Mouse (Mus musculus) spleen, adult 12 weeks (tissue): ENCODE data around the gene Ppargc1a.

Source experiments
- DNase-seq: peaks from one replicate; pipeline ENCODE4 v3.0.0; 2022; ENCODE audit warnings: low spot score

The Ppargc1a gene

GRCm38 (mm10) chr5:51567659-51568058 lies at the start of gene Ppargc1a:
TSS of gene Ppargc1a (minus strand) at chr5:51567726.
- no peak for DNase-seq

DNA sequence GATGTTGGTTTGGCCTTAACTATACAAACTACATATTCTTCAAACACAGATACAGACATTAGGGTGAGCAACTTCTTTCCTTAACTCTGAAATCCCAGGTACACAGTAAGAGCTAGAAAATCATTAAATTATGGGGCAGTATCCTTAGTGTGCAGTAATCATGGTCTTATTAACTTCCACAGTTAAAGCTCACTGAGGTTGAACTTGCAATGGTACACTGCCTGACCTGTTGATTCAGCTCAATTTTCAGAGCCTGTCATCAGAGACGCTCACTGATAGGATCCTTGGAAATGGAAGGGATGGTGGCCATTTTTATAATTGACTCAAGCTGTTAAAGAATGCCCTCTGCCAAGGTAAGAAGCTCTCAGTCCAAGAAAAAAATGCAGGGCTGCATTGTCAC lies 49.4 kb upstream of the Ppargc1a start:
- DNase-seq, result no peak

- no peak for DNase-seq
These were observed 44.5 kb upstream of the Ppargc1a start for GRCm38 (mm10) chr5:51612049-51612448.

- no peak for DNase-seq
These were observed 40.4 kb upstream of the Ppargc1a start for GRCm38 (mm10) chr5:51607686-51608480.

- DNase-seq, result no peak
These were observed 32.0 kb upstream of the Ppargc1a start for GRCm38 (mm10) chr5:51599549-51599948.

GRCm38 (mm10) chr5:51595644-51596043 lies 28.1 kb upstream of the Ppargc1a start:
- DNase-seq, result no peak

- no peak for DNase-seq
These were observed 24.7 kb upstream of the Ppargc1a start for GRCm38 (mm10) chr5:51592206-51592605.

GRCm38 (mm10) chr5:51591537-51592154 lies 24.1 kb upstream of the Ppargc1a start:
- no peak for DNase-seq

- DNase-seq, result no peak
These were observed 18.7 kb upstream of the Ppargc1a start for GRCm38 (mm10) chr5:51586187-51586586.

GRCm38 (mm10) chr5:51584987-51585386 lies 17.5 kb upstream of the Ppargc1a start:
- no peak for DNase-seq

- no peak for DNase-seq
These were observed 16.7 kb upstream of the Ppargc1a start for GRCm38 (mm10) chr5:51584186-51584585.

DNA sequence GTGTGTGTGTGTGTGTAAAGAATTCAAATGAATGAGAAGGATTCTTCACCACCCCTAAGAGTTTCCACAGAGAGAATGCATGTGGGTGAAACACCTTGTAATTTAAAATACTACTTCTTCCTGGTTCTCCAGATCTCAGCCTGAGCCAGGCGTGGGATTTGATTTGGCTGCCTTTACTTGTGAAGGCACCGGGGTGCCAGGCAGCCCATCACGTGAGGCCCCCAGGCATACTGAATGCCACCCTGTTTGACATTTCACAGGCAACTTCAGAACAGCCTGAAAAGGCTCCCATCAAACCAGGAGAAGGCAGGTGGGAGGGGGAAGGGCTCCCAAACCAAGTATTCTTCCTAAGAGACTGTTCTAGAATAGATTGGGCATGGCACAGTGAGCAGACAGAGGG lies 16.1 kb upstream of the Ppargc1a start:
- no peak for DNase-seq

GRCm38 (mm10) chr5:51583030-51583429 lies 15.5 kb upstream of the Ppargc1a start:
- DNase-seq, result no peak

DNA sequence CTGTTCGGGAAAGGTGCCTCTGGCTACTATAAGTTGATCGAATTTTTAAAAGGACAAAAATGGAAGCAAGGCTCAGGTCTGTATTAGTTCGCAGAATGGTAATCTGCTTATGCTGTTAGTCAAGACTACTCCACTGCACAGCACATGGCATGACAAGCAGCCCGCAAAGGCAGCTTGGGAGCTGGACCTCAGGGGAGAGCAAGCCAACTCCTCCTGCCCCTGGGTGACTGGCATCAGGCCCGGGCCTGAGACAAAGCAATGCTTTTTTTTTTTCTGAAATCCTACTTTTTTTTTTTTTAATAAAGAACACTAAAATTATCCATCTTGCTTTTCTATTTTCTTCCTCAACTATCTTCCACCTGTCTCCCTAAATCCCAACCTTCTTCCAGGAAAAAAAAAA lies 15.1 kb upstream of the Ppargc1a start:
- DNase-seq, result no peak

- DNase-seq, result no peak
These were observed 10.1 kb upstream of the Ppargc1a start for GRCm38 (mm10) chr5:51577594-51577993.

GRCm38 (mm10) chr5:51573770-51574169 lies 6.2 kb upstream of the Ppargc1a start:
- DNase-seq, result no peak

DNA sequence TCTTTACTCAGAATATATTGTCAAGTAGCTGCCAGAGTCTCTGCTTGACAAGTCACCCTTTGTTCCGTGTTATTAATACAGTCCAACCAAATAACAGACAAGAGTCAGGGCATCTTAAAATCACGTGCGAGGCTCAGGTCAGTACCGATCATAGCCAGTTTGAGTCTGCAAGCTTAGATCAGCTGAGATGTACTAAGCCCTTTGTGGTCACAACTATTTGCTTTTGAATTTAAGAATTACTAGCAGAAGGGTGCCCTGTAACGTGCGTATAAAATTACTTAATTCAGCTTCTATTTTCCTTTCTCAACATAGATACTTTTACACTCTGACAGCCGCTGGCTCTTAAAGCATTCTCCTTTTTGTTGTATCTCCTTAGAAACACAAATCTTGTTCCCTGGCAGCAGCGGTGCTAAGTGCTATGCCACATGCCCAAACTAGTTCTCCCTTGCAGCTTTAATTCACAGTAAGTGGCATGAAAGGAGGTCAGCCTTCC lies 718 bp upstream of the Ppargc1a start:
- no peak for DNase-seq

DNA sequence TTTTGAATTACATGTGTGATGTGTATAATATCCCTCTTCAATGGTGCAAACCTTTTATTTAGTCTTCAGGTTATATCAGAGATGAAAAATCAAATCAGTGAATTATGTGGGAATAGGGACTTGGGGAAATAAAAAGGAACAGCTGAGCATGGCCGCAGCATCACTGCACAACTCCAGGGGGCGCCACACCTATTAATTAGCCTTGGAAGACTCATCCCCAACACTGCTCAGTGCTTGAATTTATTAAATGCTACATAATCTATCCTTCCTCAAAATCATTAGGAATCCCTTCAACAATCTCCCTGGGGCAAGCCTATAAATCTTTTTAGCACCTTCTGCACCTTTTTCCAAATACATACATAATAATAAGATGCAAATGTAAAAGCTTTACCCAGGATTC lies 1.9 kb downstream of the Ppargc1a start:
- no peak for DNase-seq

DNA sequence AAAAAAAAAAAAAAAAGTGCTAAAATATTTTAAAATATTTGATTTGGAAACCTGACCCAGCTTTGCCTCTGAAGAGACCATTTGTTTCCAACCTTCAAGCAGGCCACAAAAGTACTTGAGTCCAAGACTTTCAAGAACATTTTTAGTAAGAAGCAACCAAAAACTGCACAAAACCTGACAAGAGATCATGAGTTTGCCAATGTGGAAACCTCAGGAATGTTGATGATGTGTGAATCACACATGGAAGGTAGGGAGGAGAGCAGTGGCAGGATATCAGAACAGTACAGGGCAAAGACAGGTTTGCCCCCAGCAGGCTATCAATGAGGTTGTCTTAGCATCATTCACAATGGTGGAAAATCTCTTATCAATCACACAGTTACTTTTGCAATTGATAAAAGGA lies 2.5 kb downstream of the Ppargc1a start:
- DNase-seq, result no peak

DNA sequence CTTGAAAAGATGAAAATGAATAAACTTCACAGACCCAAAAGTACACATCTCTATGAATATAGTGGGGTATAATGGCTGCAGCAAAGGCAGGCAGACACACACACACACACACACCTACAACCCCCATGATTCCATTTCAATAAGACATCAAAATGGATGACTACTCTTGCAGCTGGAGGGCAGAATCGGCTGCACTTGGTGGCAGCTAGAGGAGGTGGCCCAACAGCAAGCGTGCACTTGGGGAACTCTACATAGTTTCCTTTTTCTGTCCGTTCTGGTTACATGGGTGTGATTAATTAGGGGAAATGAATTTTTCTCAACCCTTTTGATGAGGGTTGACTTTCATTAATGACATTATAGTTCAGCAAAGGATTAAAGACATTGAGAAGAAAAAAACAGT lies 4.0 kb downstream of the Ppargc1a start:
- DNase-seq, result no peak

DNA sequence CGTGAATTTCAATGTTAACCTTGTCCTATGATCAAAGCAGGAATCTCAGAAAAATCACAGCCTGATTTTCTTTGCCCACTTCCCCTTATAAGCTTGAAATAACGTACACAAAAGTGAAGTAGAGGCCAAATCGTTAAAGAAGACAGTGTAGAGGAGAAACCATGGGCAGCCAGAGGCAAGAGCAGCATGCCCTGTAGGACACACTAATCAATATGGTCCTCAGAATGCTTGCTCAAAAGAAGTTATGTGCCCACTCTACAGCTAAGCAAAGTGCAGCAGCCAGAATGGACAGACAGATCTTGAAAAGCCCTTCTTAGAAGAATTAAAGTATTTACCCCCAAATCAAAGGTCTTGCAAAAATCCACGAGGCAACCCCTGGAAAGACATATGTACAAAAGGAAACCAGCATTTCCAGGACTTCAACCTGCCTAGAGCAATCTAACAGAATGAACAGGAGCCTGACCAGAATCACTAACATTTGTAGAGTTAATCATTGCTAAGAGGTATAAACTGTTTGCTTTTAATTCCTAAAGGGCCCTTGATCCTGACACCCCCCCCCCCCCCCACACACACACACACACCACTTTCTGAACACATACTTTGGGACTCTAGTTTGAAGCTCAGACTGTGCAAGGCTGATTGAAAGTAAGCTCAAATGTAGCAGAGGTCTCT lies 9.8 kb downstream of the Ppargc1a start:
- no peak for DNase-seq

DNA sequence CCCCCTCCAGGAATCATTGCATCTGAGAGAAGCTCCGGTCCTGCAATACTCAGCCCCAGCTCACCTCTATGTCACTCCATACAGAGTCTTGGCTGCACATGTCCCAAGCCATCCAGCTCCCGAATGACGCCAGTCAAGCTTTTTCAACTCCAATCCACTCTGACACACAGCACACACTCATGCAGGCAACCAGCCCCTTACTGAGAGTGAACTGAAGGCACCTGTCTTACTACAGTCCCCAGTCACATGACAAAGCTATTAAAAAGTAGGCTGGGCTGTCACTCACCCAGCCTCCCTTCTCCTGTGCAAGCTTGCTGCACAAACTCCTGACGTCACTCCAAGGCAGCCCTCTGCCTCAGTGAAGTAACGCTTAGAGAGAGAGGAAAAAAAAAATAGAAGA lies 13.9 kb downstream of the Ppargc1a start:
- no peak for DNase-seq

GRCm38 (mm10) chr5:51553251-51553650 lies 14.3 kb downstream of the Ppargc1a start:
- no peak for DNase-seq
